ENCODE assay signal across 9 mouse cellular contexts in genomic region chr17:29171001-29171772, GRCm38 (mm10). TPM values are rescaled to one million over a fixed set of nuclear protein-coding genes. Genes with fewer than 3 reads are reported as not detected.
A peak's percentile ranks its signal among the peaks of the same experiment; 100 is the strongest.
DNase-seq lines count a peak whose midpoint lies in the region; TF ChIP-seq lines count a peak whose summit lies in the region.
"Had no signal": no experiment of that assay in that cellular context is flagged by ENCODE, and none has a peak within 500 bp of the region (broad histone marks: within the 10 kb centered on the region; RNA-seq: fewer than 3 reads in every experiment).

No protein-coding gene starts in this region.

- no peaks in the 10 kb centered on the region for H3K4me1 ChIP-seq in liver, adult 2 months (ENCODE audit: control insufficient read depth, insufficient read depth, low read length)
- peaks cover 8% of the 10 kb centered on the region for H3K4me1 ChIP-seq in testis, adult 2 months (ENCODE audit: control insufficient read depth, insufficient read depth, low read length)

- H3K27me3 ChIP-seq in liver, adult 2 months (ENCODE audit: control insufficient read depth, insufficient read depth, low read length), result no peaks in the 10 kb centered on the region
- no peaks in the 10 kb centered on the region for H3K27me3 ChIP-seq in testis, adult 2 months (ENCODE audit: control insufficient read depth, insufficient read depth, low read length)
- H3K27me3 ChIP-seq: embryonic facial prominence, embryonic 15.5 days had no signal

- H3K36me3 ChIP-seq in liver, adult 2 months (ENCODE audit: control insufficient read depth, insufficient read depth, low read length), result no peaks in the 10 kb centered on the region
- no peaks in the 10 kb centered on the region for H3K36me3 ChIP-seq in testis, adult 2 months (ENCODE audit: control insufficient read depth, insufficient read depth, low read length)
- H3K36me3 ChIP-seq: embryonic facial prominence, embryonic 15.5 days had no signal

- no peaks in the 10 kb centered on the region for H3K79me2 ChIP-seq in liver, adult 2 months (ENCODE audit: control insufficient read depth, insufficient read depth, low read length)

- TF ChIP-seq CTCF in liver, adult 2 months (IDR thresholded peaks at IDR 0.05; ENCODE audit: low read depth, low read length), result peak; percentile 98
- peak; percentile 85; the same call in 1 of the 2 replicates for TF ChIP-seq CTCF in testis, adult 2 months (IDR thresholded peaks at IDR 0.05; ENCODE audit: control insufficient read depth, insufficient read depth, insufficient replicate concordance, low read depth, low read length)

- H3K27ac ChIP-seq in liver, adult 2 months (replicated peaks; ENCODE audit: insufficient read depth, low read depth, low read length), result peak overlapping the region; percentile 7; the same call in 1 of the 2 replicates
- H3K27ac ChIP-seq in testis, adult 2 months (ENCODE audit: control insufficient read depth, insufficient read depth, low read depth, low read length), result no peak overlapping the region
- H3K27ac ChIP-seq: embryonic facial prominence, embryonic 15.5 days had no signal

- TF ChIP-seq POLR2A in liver, adult 2 months (IDR thresholded peaks at IDR 0.05; ENCODE audit: extremely low read depth, insufficient read depth, low read length), result no peak
- TF ChIP-seq POLR2A in testis, adult 2 months (IDR thresholded peaks at IDR 0.05; ENCODE audit: control insufficient read depth, low read depth, low read length), result no peak

- peak; percentile 95 for DNase-seq in 416B (ENCODE audit: low read depth)
- DNase-seq in adrenal gland, adult (ENCODE audit: inconsistent age in 2 of 2, low spot score in 1 of 2), result peak; percentile 82 to 95
- peak; percentile 88 for DNase-seq in embryo, embryonic 10 days (ENCODE audit: low spot score)
- DNase-seq in gastrocnemius, postnatal 4 days (ENCODE audit: low spot score in 2 of 2), result peak; percentile 62 to 77
- peak; percentile 91 for DNase-seq in kidney, adult 9 months
- peak; percentile 55 for DNase-seq in liver, adult 2 months (ENCODE audit: extremely low read depth, low read depth, low spot score)
- DNase-seq in natural killer cell, adult 2 months (ENCODE audit: low spot score in 2 of 2), result peak; percentile 85

- WGBS in liver, adult 2 months, result 12% methylated on average over 14 of the region's 14 CpGs

- no peak overlapping the region for H3K9ac ChIP-seq in liver, adult 2 months (ENCODE audit: low read depth, low read length)
- H3K9ac ChIP-seq: embryonic facial prominence, embryonic 15.5 days had no signal

- no peak overlapping the region for H3K4me3 ChIP-seq in liver, adult 2 months (ENCODE audit: insufficient read depth, low read depth, low read length)
- no peak overlapping the region for H3K4me3 ChIP-seq in testis, adult 2 months (ENCODE audit: control insufficient read depth, low read depth, low read length)
- H3K4me3 ChIP-seq: embryonic facial prominence, embryonic 15.5 days had no signal

RNA-seq across cellular contexts. Expression of gene Rab44, which starts 57.2 kb away (rescaled TPM):
- 1 to 10 TPM; 1.8 to 2.3 TPM for total RNA-seq in gastrocnemius, postnatal 4 days (2021)
- total RNA-seq in liver, adult 2 months (2014; rRNA removed), result 0.07 TPM in 1 of 2 replicates, not detected in the other
- 0.15 TPM in 1 of 2 replicates, not detected in the other for polyA plus RNA-seq in liver, adult 2 months (2012; rRNA removed)
- polyA plus RNA-seq in testis, adult 2 months (2012; rRNA removed), result 2.4 TPM in 1 of 2 replicates, not detected in the other
